In the genomic region with DNA sequence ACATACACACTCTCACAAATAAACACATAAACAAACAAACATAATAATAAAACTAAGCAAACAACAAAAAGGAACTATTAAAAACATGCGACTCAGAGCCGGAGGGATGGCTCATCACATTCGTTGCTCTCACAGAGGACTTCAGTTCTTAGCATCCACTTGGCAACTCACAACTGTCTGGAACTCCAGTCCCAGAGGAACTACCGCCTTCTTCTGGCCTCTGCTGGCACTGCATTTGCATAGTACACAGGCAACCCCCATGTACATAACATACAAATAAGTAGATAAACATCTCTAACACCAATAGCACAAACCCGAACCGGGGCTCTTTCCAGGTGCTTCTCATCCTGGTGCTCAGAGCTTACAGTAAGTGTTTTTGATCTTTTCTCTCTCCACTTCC, we compare ENCODE assay signal across 20 mouse cellular contexts.
DNase-seq lines count a peak whose midpoint lies in the region; ATAC-seq and TF ChIP-seq lines count a peak whose summit lies in the region.
"Had no signal": no experiment of that assay in that cellular context is flagged by ENCODE, and none has a peak within 500 bp of the region (broad histone marks: within the 10 kb centered on the region; RNA-seq: fewer than 3 reads in every experiment).

No protein-coding gene starts in this region.

- H3K4me3 ChIP-seq in liver, postnatal 0 days (ENCODE audit: low read depth, low read length): no peak overlapping the region
- H3K4me3 ChIP-seq in liver, embryonic 11.5 days (ENCODE audit: low read depth, low read length): no peak overlapping the region
- H3K4me3 ChIP-seq in E14TG2a.4 (replicated peaks; ENCODE audit: low read length) (no peak overlapping the region), ES-E14 (ENCODE audit: insufficient read depth in 1 of 2, low read depth in 1 of 2, low read length in 2 of 2, poor library complexity in 1 of 2, severe bottlenecking in 1 of 2) (no peak overlapping the region)
- H3K4me3 ChIP-seq: embryonic facial prominence, embryonic 13.5 days; forebrain, embryonic 12.5 days; heart, embryonic 12.5 days; hindbrain, embryonic 10.5 days had no signal

- DNase-seq in liver, postnatal 0 days: no peak
- no peak for DNase-seq in liver, embryonic 11.5 days (ENCODE audit: low spot score)
- DNase-seq in ES-E14 (ENCODE audit: low read depth, low spot score) (peak; percentile 30), ZHBTc4 (ENCODE audit: low read depth, low spot score) (peak; percentile 68)
- DNase-seq in urinary bladder, postnatal 4 days (ENCODE audit: low spot score in 2 of 2): no peak
- no peak for DNase-seq in urinary bladder, postnatal 36 days (ENCODE audit: low spot score in 2 of 2)
- DNase-seq: adrenal gland, postnatal 14 days; cerebellum, adult 11-12 months; cerebellum, adult 9-10 months; cerebellum, postnatal 25 days; gastrocnemius, postnatal 10 days; heart, adult 18-20 months had no signal

- in situ Hi-C loops in ES-E14 (cut with MboI; ENCODE audit: low sequenced_read_pairs in 2 of 2, unreplicated experiment in 2 of 2): loop anchor here in 1 of 2 experiments (10.0 kb wide), 1 partner anchor 163 kb away; no protein-coding TSS in a partner anchor

- H3K9ac ChIP-seq in liver, postnatal 0 days (replicated peaks): no peak overlapping the region
- no peak overlapping the region for H3K9ac ChIP-seq in liver, embryonic 11.5 days (ENCODE audit: low read depth, low read length)
- no peak overlapping the region for H3K9ac ChIP-seq in ES-E14 (ENCODE audit: insufficient read depth, low read depth, low read length, poor library complexity, severe bottlenecking)
- H3K9ac ChIP-seq: embryonic facial prominence, embryonic 13.5 days; forebrain, embryonic 12.5 days; heart, embryonic 12.5 days; hindbrain, embryonic 14.5 days had no signal

- H3K9me3 ChIP-seq in liver, postnatal 0 days (ENCODE audit: low read length): no peaks in the 10 kb centered on the region
- no peaks in the 10 kb centered on the region for H3K9me3 ChIP-seq in liver, embryonic 11.5 days (ENCODE audit: control insufficient read depth, low read length)
- H3K9me3 ChIP-seq in E14TG2a.4 (ENCODE audit: low read length): no peaks in the 10 kb centered on the region
- no peaks in the 10 kb centered on the region for H3K9me3 ChIP-seq in ES-E14 (ENCODE audit: control insufficient read depth, insufficient read depth, low read depth, low read length)
- H3K9me3 ChIP-seq: embryonic facial prominence, embryonic 13.5 days; forebrain, embryonic 12.5 days; heart, embryonic 12.5 days; hindbrain, embryonic 10.5 days had no signal

- no peak overlapping the region for H3K27ac ChIP-seq in liver, postnatal 0 days (ENCODE audit: low read depth)
- H3K27ac ChIP-seq in liver, embryonic 11.5 days (ENCODE audit: low read depth, low read length): no peak overlapping the region
- no peak overlapping the region for H3K27ac ChIP-seq in ES-E14 (ENCODE audit: insufficient read depth, low read depth, low read length, poor library complexity, severe bottlenecking)
- H3K27ac ChIP-seq: embryonic facial prominence, embryonic 13.5 days; forebrain, embryonic 12.5 days; hindbrain, embryonic 10.5 days; hindbrain, embryonic 14.5 days had no signal

- H3K36me3 ChIP-seq in liver, postnatal 0 days (replicated peaks; ENCODE audit: insufficient read depth, low read length): no peaks in the 10 kb centered on the region
- no peaks in the 10 kb centered on the region for H3K36me3 ChIP-seq in liver, embryonic 11.5 days (ENCODE audit: control insufficient read depth, insufficient read depth, low read length)
- no peaks in the 10 kb centered on the region for H3K36me3 ChIP-seq in E14TG2a.4 (ENCODE audit: insufficient read depth, low read length)
- H3K36me3 ChIP-seq in ES-E14 (ENCODE audit: control insufficient read depth, insufficient read depth, low read length, poor library complexity, severe bottlenecking): no peaks in the 10 kb centered on the region
- H3K36me3 ChIP-seq: embryonic facial prominence, embryonic 13.5 days; forebrain, embryonic 12.5 days; heart, embryonic 12.5 days; hindbrain, embryonic 10.5 days had no signal

- no peak overlapping the region for H3K4me2 ChIP-seq in liver, postnatal 0 days (ENCODE audit: low read depth, low read length)
- H3K4me2 ChIP-seq in liver, embryonic 11.5 days: no peak overlapping the region
- H3K4me2 ChIP-seq: embryonic facial prominence, embryonic 13.5 days; forebrain, embryonic 12.5 days; heart, embryonic 12.5 days; hindbrain, embryonic 14.5 days had no signal

- TF ChIP-seq CTCF in liver, postnatal 0 days (IDR thresholded peaks at IDR 0.05; ENCODE audit: low read depth): peak; percentile 15; the same call in 1 of the 2 replicates
- TF ChIP-seq CTCF in E14TG2a.4 (conservative IDR thresholded peaks at IDR 0.05; ENCODE audit: low read length): peak; percentile 47

- no peak for TF ChIP-seq EP300 in liver, postnatal 0 days (IDR thresholded peaks at IDR 0.05; ENCODE audit: low read depth)

- WGBS in liver, postnatal 0 days (ENCODE audit: insufficient replicate concordance): 84% methylated on average over 6 of the region's 6 CpGs
- 84% methylated on average over 6 of the region's 6 CpGs for WGBS in liver, embryonic 11.5 days

- no peak for ATAC-seq in liver, postnatal 0 days
- no peak for ATAC-seq in liver, embryonic 11.5 days (replicated peaks; ENCODE audit: low FRiP score)
- ATAC-seq: forebrain, embryonic 16.5 days; intestine, postnatal 0 days had no signal

- no peaks in the 10 kb centered on the region for H3K27me3 ChIP-seq in liver, postnatal 0 days (ENCODE audit: insufficient read depth, low read length)
- no peaks in the 10 kb centered on the region for H3K27me3 ChIP-seq in liver, embryonic 11.5 days (replicated peaks; ENCODE audit: control insufficient read depth, insufficient read depth, low read length)
- H3K27me3 ChIP-seq in E14TG2a.4 (ENCODE audit: insufficient read depth, low read length): no peaks in the 10 kb centered on the region
- H3K27me3 ChIP-seq: embryonic facial prominence, embryonic 13.5 days; forebrain, embryonic 12.5 days; heart, embryonic 12.5 days had no signal

- H3K4me1 ChIP-seq in liver, postnatal 0 days (ENCODE audit: insufficient read depth): no peaks in the 10 kb centered on the region
- no peaks in the 10 kb centered on the region for H3K4me1 ChIP-seq in liver, embryonic 11.5 days (replicated peaks; ENCODE audit: control insufficient read depth, insufficient read depth, low read length)
- H3K4me1 ChIP-seq in E14TG2a.4 (replicated peaks; ENCODE audit: low read depth, low read length) (peaks cover 12% of the 10 kb centered on the region), ES-E14 (ENCODE audit: control insufficient read depth in 2 of 2, insufficient read depth in 2 of 2, low read length in 2 of 2, poor library complexity in 1 of 2) (no peaks in the 10 kb centered on the region)
- H3K4me1 ChIP-seq: embryonic facial prominence, embryonic 13.5 days; forebrain, embryonic 12.5 days; heart, embryonic 12.5 days; hindbrain, embryonic 10.5 days had no signal

TF ChIP-seq in ES-E14, 5 proteins besides CTCF, POLR2A, EP300 and RAD21:
- TF ChIP-seq CHD2 (IDR thresholded peaks at IDR 0.05; ENCODE audit: low read depth, low read length) (no peak), ZC3H11A (IDR thresholded peaks at IDR 0.05; ENCODE audit: borderline replicate concordance, low read depth, low read length) (peak; percentile 71; the same call in 1 of the 2 replicates)

Comparison
In these comparisons a context has a peak if more than half of its experiments do, and no peak if none do; other contexts are left out.
1. DNase-seq: peak in ES-E14 (single experiment) and ZHBTc4 (single experiment); none in liver, postnatal 0 days (single experiment), liver, embryonic 11.5 days (single experiment), urinary bladder, postnatal 4 days (0 of 2) and urinary bladder, postnatal 36 days (0 of 2).